9 mouse cellular contexts compared by ENCODE assay signal in genomic region chr9:51777180-51777579, GRCm38 (mm10). TPM values are rescaled to one million over a fixed set of nuclear protein-coding genes. Genes with fewer than 3 reads are reported as not detected.
DNase-seq lines count a peak whose midpoint lies in the region; ATAC-seq and TF ChIP-seq lines count a peak whose summit lies in the region.
"Had no signal": no experiment of that assay in that cellular context is flagged by ENCODE, and none has a peak within 500 bp of the region (broad histone marks: within the 10 kb centered on the region; RNA-seq: fewer than 3 reads in every experiment).

No protein-coding gene starts in this region.

- no peaks in the 10 kb centered on the region for H3K27me3 ChIP-seq in cerebellum, adult 2 months (ENCODE audit: control insufficient read depth, insufficient read depth, low read length)
- H3K27me3 ChIP-seq in liver, postnatal 0 days (ENCODE audit: insufficient read depth, low read length): no peaks in the 10 kb centered on the region
- H3K27me3 ChIP-seq in liver, embryonic 11.5 days (replicated peaks; ENCODE audit: control insufficient read depth, insufficient read depth, low read length): no peaks in the 10 kb centered on the region
- no peaks in the 10 kb centered on the region for H3K27me3 ChIP-seq in thymus, adult 2 months (ENCODE audit: control insufficient read depth, insufficient read depth, low read length)
- no peaks in the 10 kb centered on the region for H3K27me3 ChIP-seq in heart, embryonic 11.5 days (ENCODE audit: control insufficient read depth, insufficient read depth, low read length)
- H3K27me3 ChIP-seq: intestine, embryonic 15.5 days had no signal

- WGBS in cerebellum, adult 2 months: 13% methylated on average over 1 of the region's 1 CpGs
- 6% methylated on average over 1 of the region's 1 CpGs for WGBS in liver, postnatal 0 days (ENCODE audit: insufficient replicate concordance)
- 6% methylated on average over 1 of the region's 1 CpGs for WGBS in liver, embryonic 11.5 days
- 2% methylated on average over 1 of the region's 1 CpGs for WGBS in thymus, adult 2 months
- WGBS in heart, embryonic 11.5 days (ENCODE audit: insufficient replicate concordance): 0% methylated on average over 1 of the region's 1 CpGs

- no peak for ATAC-seq in liver, postnatal 0 days
- ATAC-seq in liver, embryonic 11.5 days (replicated peaks; ENCODE audit: low FRiP score): no peak
- ATAC-seq in common myeloid progenitor, adult 5-6 weeks (replicated peaks; ENCODE audit: low read depth, poor library complexity, severe bottlenecking): peak; percentile 74
- no peak for ATAC-seq in heart, embryonic 11.5 days (replicated peaks; ENCODE audit: insufficient number of reproducible peaks, low FRiP score, low TSS enrichment)
- ATAC-seq: intestine, embryonic 15.5 days had no signal

- H3K4me1 ChIP-seq in cerebellum, adult 2 months (ENCODE audit: control insufficient read depth, insufficient read depth, low read length): 0 out of 2 replicates have a peak, but pooled peaks cover 2% of the 10 kb centered on the region
- no peaks in the 10 kb centered on the region for H3K4me1 ChIP-seq in liver, postnatal 0 days (ENCODE audit: insufficient read depth)
- no peaks in the 10 kb centered on the region for H3K4me1 ChIP-seq in liver, embryonic 11.5 days (replicated peaks; ENCODE audit: control insufficient read depth, insufficient read depth, low read length)
- no peaks in the 10 kb centered on the region for H3K4me1 ChIP-seq in thymus, adult 2 months (replicated peaks; ENCODE audit: control insufficient read depth, insufficient read depth, low read length)
- no peaks in the 10 kb centered on the region for H3K4me1 ChIP-seq in heart, embryonic 11.5 days (ENCODE audit: control insufficient read depth, insufficient read depth, low read length)
- H3K4me1 ChIP-seq: intestine, embryonic 15.5 days had no signal

- no peaks in the 10 kb centered on the region for H3K9me3 ChIP-seq in liver, postnatal 0 days (ENCODE audit: low read length)
- no peaks in the 10 kb centered on the region for H3K9me3 ChIP-seq in liver, embryonic 11.5 days (ENCODE audit: control insufficient read depth, low read length)
- H3K9me3 ChIP-seq in heart, embryonic 11.5 days (replicated peaks; ENCODE audit: control insufficient read depth, low read length): no peaks in the 10 kb centered on the region
- H3K9me3 ChIP-seq: intestine, embryonic 15.5 days had no signal

- TF ChIP-seq EP300 in liver, postnatal 0 days (IDR thresholded peaks at IDR 0.05; ENCODE audit: low read depth): no peak

- no peaks in the 10 kb centered on the region for H3K36me3 ChIP-seq in liver, postnatal 0 days (replicated peaks; ENCODE audit: insufficient read depth, low read length)
- no peaks in the 10 kb centered on the region for H3K36me3 ChIP-seq in liver, embryonic 11.5 days (ENCODE audit: control insufficient read depth, insufficient read depth, low read length)
- no peaks in the 10 kb centered on the region for H3K36me3 ChIP-seq in thymus, adult 2 months (ENCODE audit: control insufficient read depth, insufficient read depth, low read length)
- no peaks in the 10 kb centered on the region for H3K36me3 ChIP-seq in heart, embryonic 11.5 days (ENCODE audit: control insufficient read depth, insufficient read depth, low read length)
- H3K36me3 ChIP-seq: intestine, embryonic 15.5 days had no signal

- H3K9ac ChIP-seq in liver, postnatal 0 days (replicated peaks): no peak overlapping the region
- no peak overlapping the region for H3K9ac ChIP-seq in liver, embryonic 11.5 days (ENCODE audit: low read depth, low read length)
- H3K9ac ChIP-seq in heart, embryonic 11.5 days (ENCODE audit: low read depth, low read length): no peak overlapping the region
- H3K9ac ChIP-seq: intestine, embryonic 15.5 days had no signal

- no peak for DNase-seq in cerebellum, adult 2 months
- no peak for DNase-seq in cerebellum, adult 18-20 months
- no peak for DNase-seq in liver, postnatal 0 days
- DNase-seq in liver, embryonic 11.5 days (ENCODE audit: low spot score): no peak
- DNase-seq in thymus, adult 2 months: peak; percentile 27
- no peak for DNase-seq in right cerebral cortex, postnatal 36 days (ENCODE audit: low spot score in 2 of 2)

- TF ChIP-seq POLR2A in cerebellum, adult 2 months (IDR thresholded peaks at IDR 0.05; ENCODE audit: borderline replicate concordance, insufficient read depth, low read length): no peak
- no peak for TF ChIP-seq POLR2A in thymus, adult 2 months (IDR thresholded peaks at IDR 0.05; ENCODE audit: control insufficient read depth, extremely low read depth, insufficient read depth, low read length, poor library complexity)

- H3K27ac ChIP-seq in cerebellum, adult 2 months (ENCODE audit: insufficient read depth, low read length): no peak overlapping the region
- no peak overlapping the region for H3K27ac ChIP-seq in liver, postnatal 0 days (ENCODE audit: low read depth)
- H3K27ac ChIP-seq in liver, embryonic 11.5 days (ENCODE audit: low read depth, low read length): no peak overlapping the region
- H3K27ac ChIP-seq in thymus, adult 2 months (ENCODE audit: control insufficient read depth, insufficient read depth, low read length): no peak overlapping the region
- no peak overlapping the region for H3K27ac ChIP-seq in heart, embryonic 11.5 days (ENCODE audit: low read depth, low read length)
- H3K27ac ChIP-seq: intestine, embryonic 15.5 days had no signal

- no peak overlapping the region for H3K4me3 ChIP-seq in cerebellum, adult 2 months (replicated peaks; ENCODE audit: insufficient read depth, low read depth, low read length)
- no peak overlapping the region for H3K4me3 ChIP-seq in liver, postnatal 0 days (ENCODE audit: low read depth, low read length)
- no peak overlapping the region for H3K4me3 ChIP-seq in liver, embryonic 11.5 days (ENCODE audit: low read depth, low read length)
- no peak overlapping the region for H3K4me3 ChIP-seq in thymus, adult 2 months (ENCODE audit: control insufficient read depth, insufficient read depth, low read length)
- no peak overlapping the region for H3K4me3 ChIP-seq in heart, embryonic 11.5 days (ENCODE audit: low read depth, low read length)
- H3K4me3 ChIP-seq: intestine, embryonic 15.5 days had no signal

- peak; percentile 27; the same call in 1 of the 2 replicates for TF ChIP-seq CTCF in cerebellum, adult 2 months (IDR thresholded peaks at IDR 0.05; ENCODE audit: borderline replicate concordance, insufficient read depth, low read depth, low read length)
- peak; percentile 47 for TF ChIP-seq CTCF in liver, postnatal 0 days (IDR thresholded peaks at IDR 0.05; ENCODE audit: low read depth)
- peak; percentile 14; the same call in 1 of the 2 replicates for TF ChIP-seq CTCF in thymus, adult 2 months (IDR thresholded peaks at IDR 0.05; ENCODE audit: borderline replicate concordance, control insufficient read depth, extremely low read depth, insufficient read depth, low read length, poor library complexity)

- H3K4me2 ChIP-seq in liver, postnatal 0 days (ENCODE audit: low read depth, low read length): no peak overlapping the region
- H3K4me2 ChIP-seq in liver, embryonic 11.5 days: no peak overlapping the region
- no peak overlapping the region for H3K4me2 ChIP-seq in heart, embryonic 11.5 days
- H3K4me2 ChIP-seq: intestine, embryonic 15.5 days had no signal

RNA-seq across cellular contexts. Expression of gene Arhgap20, which starts 12.0 kb away (rescaled TPM):
- polyA plus RNA-seq in cerebellum, adult 2 months (2012; rRNA removed): 14.8 and 15.1 TPM in 2 replicates
- 0.01 and 0.02 TPM in 2 replicates for polyA plus RNA-seq in liver, postnatal 0 days (2015; fragmentation: Nextera tagmentation; extraction: Ambion mirVana)
- polyA plus RNA-seq in liver, embryonic 11.5 days (2014; fragmentation: Nextera tagmentation; extraction: Ambion mirVana): 0.29 and 0.38 TPM in 2 replicates
- total RNA-seq in common myeloid progenitor, adult 5-6 weeks (2017): 0.29 TPM in 1 of 2 replicates, not detected in the other
- 1.2 TPM in 2 replicates for polyA plus RNA-seq in thymus, adult 2 months (2012; rRNA removed)
- polyA plus RNA-seq in heart, embryonic 11.5 days (2014; fragmentation: Nextera tagmentation; extraction: Ambion mirVana): 0.59 and 0.94 TPM in 2 replicates
